Comparison of ENCODE assay signal across 19 mouse cellular contexts in genomic region chr14:55963263-55963662, GRCm38 (mm10). TPM values are rescaled to one million over a fixed set of nuclear protein-coding genes. Genes with fewer than 3 reads are reported as not detected.
DNase-seq lines count a peak whose midpoint lies in the region; ATAC-seq and TF ChIP-seq lines count a peak whose summit lies in the region.
"Had no signal": no experiment of that assay in that cellular context is flagged by ENCODE, and none has a peak within 500 bp of the region (broad histone marks: within the 10 kb centered on the region; RNA-seq: fewer than 3 reads in every experiment).

No protein-coding gene starts in this region.

- DNase-seq in midbrain, postnatal 0 days (ENCODE audit: low spot score) = peak; percentile 4
- peak; percentile 22 for DNase-seq in embryonic facial prominence, embryonic 11.5 days (ENCODE audit: low spot score)
- peak; percentile 18 for DNase-seq in hindbrain, postnatal 0 days (ENCODE audit: low spot score)
- DNase-seq in frontal cortex, postnatal 10 days (ENCODE audit: low spot score in 2 of 2) = no peak
- DNase-seq in lung, postnatal 4 days = no peak
- DNase-seq in gastrocnemius, postnatal 4 days (ENCODE audit: low spot score in 2 of 2) = no peak
- DNase-seq: gastrocnemius, postnatal 36 days; layer of hippocampus, postnatal 36 days; right cerebral cortex, postnatal 25 days had no signal

- H3K4me1 ChIP-seq in midbrain, postnatal 0 days (ENCODE audit: insufficient read depth, low read length) = no peaks in the 10 kb centered on the region
- no peaks in the 10 kb centered on the region for H3K4me1 ChIP-seq in midbrain, embryonic 15.5 days
- no peaks in the 10 kb centered on the region for H3K4me1 ChIP-seq in embryonic facial prominence, embryonic 11.5 days (ENCODE audit: control insufficient read depth, insufficient read depth, low read length)
- H3K4me1 ChIP-seq in hindbrain, postnatal 0 days (ENCODE audit: insufficient read depth, low read length) = no peaks in the 10 kb centered on the region
- H3K4me1 ChIP-seq: intestine, embryonic 15.5 days had no signal

- no peak for ATAC-seq in midbrain, postnatal 0 days (ENCODE audit: low FRiP score)
- no peak for ATAC-seq in midbrain, embryonic 15.5 days (replicated peaks)
- no peak for ATAC-seq in embryonic facial prominence, embryonic 11.5 days (replicated peaks; ENCODE audit: insufficient number of reproducible peaks, low FRiP score, low TSS enrichment, low read depth)
- no peak for ATAC-seq in hindbrain, postnatal 0 days
- ATAC-seq: intestine, embryonic 15.5 days had no signal

- H3K9ac ChIP-seq in midbrain, postnatal 0 days (replicated peaks; ENCODE audit: low read length, poor library complexity, severe bottlenecking) = no peak overlapping the region
- no peak overlapping the region for H3K9ac ChIP-seq in midbrain, embryonic 15.5 days
- H3K9ac ChIP-seq in embryonic facial prominence, embryonic 11.5 days (replicated peaks; ENCODE audit: low read length) = no peak overlapping the region
- no peak overlapping the region for H3K9ac ChIP-seq in hindbrain, postnatal 0 days (replicated peaks; ENCODE audit: low read length)
- H3K9ac ChIP-seq: intestine, embryonic 15.5 days had no signal

- H3K9me3 ChIP-seq in midbrain, postnatal 0 days (ENCODE audit: low read length) = no peaks in the 10 kb centered on the region
- H3K9me3 ChIP-seq in midbrain, embryonic 15.5 days = no peaks in the 10 kb centered on the region
- no peaks in the 10 kb centered on the region for H3K9me3 ChIP-seq in embryonic facial prominence, embryonic 11.5 days (replicated peaks; ENCODE audit: control insufficient read depth, low read length)
- no peaks in the 10 kb centered on the region for H3K9me3 ChIP-seq in hindbrain, postnatal 0 days (ENCODE audit: low read length)
- H3K9me3 ChIP-seq: intestine, embryonic 15.5 days; midbrain, embryonic 10.5 days had no signal

- H3K36me3 ChIP-seq in midbrain, postnatal 0 days (ENCODE audit: insufficient read depth, low read length) = no peaks in the 10 kb centered on the region
- H3K36me3 ChIP-seq in midbrain, embryonic 15.5 days (replicated peaks) = no peaks in the 10 kb centered on the region
- H3K36me3 ChIP-seq in embryonic facial prominence, embryonic 11.5 days (replicated peaks; ENCODE audit: control insufficient read depth, insufficient read depth, low read depth, low read length) = no peaks in the 10 kb centered on the region
- H3K36me3 ChIP-seq in hindbrain, postnatal 0 days (ENCODE audit: insufficient read depth, low read length) = no peaks in the 10 kb centered on the region
- H3K36me3 ChIP-seq: intestine, embryonic 15.5 days; midbrain, embryonic 10.5 days had no signal

- H3K27ac ChIP-seq in midbrain, postnatal 0 days (ENCODE audit: low read depth, low read length) = no peak overlapping the region
- no peak overlapping the region for H3K27ac ChIP-seq in midbrain, embryonic 15.5 days
- no peak overlapping the region for H3K27ac ChIP-seq in embryonic facial prominence, embryonic 11.5 days (replicated peaks; ENCODE audit: low read depth, low read length)
- H3K27ac ChIP-seq in hindbrain, postnatal 0 days = no peak overlapping the region
- H3K27ac ChIP-seq: intestine, embryonic 15.5 days; kidney, postnatal 0 days; midbrain, embryonic 10.5 days had no signal

- H3K27me3 ChIP-seq in midbrain, postnatal 0 days (ENCODE audit: insufficient read depth, low read length) = no peaks in the 10 kb centered on the region
- no peaks in the 10 kb centered on the region for H3K27me3 ChIP-seq in midbrain, embryonic 15.5 days (replicated peaks)
- no peaks in the 10 kb centered on the region for H3K27me3 ChIP-seq in embryonic facial prominence, embryonic 11.5 days (ENCODE audit: control insufficient read depth, insufficient read depth, low read length)
- no peaks in the 10 kb centered on the region for H3K27me3 ChIP-seq in hindbrain, postnatal 0 days (ENCODE audit: insufficient read depth, low read length)
- H3K27me3 ChIP-seq: intestine, embryonic 15.5 days had no signal

- no peak overlapping the region for H3K4me3 ChIP-seq in midbrain, postnatal 0 days (ENCODE audit: low read depth, low read length)
- no peak overlapping the region for H3K4me3 ChIP-seq in midbrain, embryonic 15.5 days
- H3K4me3 ChIP-seq in embryonic facial prominence, embryonic 11.5 days (ENCODE audit: low read depth, low read length) = no peak overlapping the region
- H3K4me3 ChIP-seq in hindbrain, postnatal 0 days (ENCODE audit: low read length) = no peak overlapping the region
- H3K4me3 ChIP-seq: intestine, embryonic 15.5 days; midbrain, embryonic 10.5 days had no signal

- H3K4me2 ChIP-seq in midbrain, postnatal 0 days (ENCODE audit: low read depth, low read length, poor library complexity, severe bottlenecking) = no peak overlapping the region
- H3K4me2 ChIP-seq in midbrain, embryonic 15.5 days = no peak overlapping the region
- H3K4me2 ChIP-seq in embryonic facial prominence, embryonic 11.5 days (ENCODE audit: low read depth, low read length) = no peak overlapping the region
- H3K4me2 ChIP-seq in hindbrain, postnatal 0 days (ENCODE audit: low read depth, low read length) = no peak overlapping the region
- H3K4me2 ChIP-seq: intestine, embryonic 15.5 days had no signal

- 7% methylated on average over 1 of the region's 1 CpGs for WGBS in midbrain, postnatal 0 days
- WGBS in midbrain, embryonic 15.5 days = 9% methylated on average over 1 of the region's 1 CpGs
- WGBS in embryonic facial prominence, embryonic 11.5 days = 5% methylated on average over 1 of the region's 1 CpGs
- 11% methylated on average over 1 of the region's 1 CpGs for WGBS in hindbrain, postnatal 0 days

- no peak for TF ChIP-seq CTCF in midbrain, postnatal 0 days (IDR thresholded peaks at IDR 0.05)
- TF ChIP-seq CTCF in hindbrain, postnatal 0 days (IDR thresholded peaks at IDR 0.05; ENCODE audit: low read depth) = no peak

RNA-seq across cellular contexts. Expression of gene Cma2, which starts 12.5 kb away (rescaled TPM):
- not detected in 2 replicates for total RNA-seq in midbrain, postnatal 0 days (2014; rRNA removed)
- polyA plus RNA-seq in midbrain, postnatal 0 days (2015; fragmentation: Nextera tagmentation; extraction: Ambion mirVana) = not detected in 2 replicates
- polyA plus RNA-seq in midbrain, embryonic 15.5 days (2015; fragmentation: Nextera tagmentation; extraction: Ambion mirVana) = not detected in 2 replicates
- polyA plus RNA-seq in embryonic facial prominence, embryonic 11.5 days (2014; fragmentation: Nextera tagmentation; extraction: Ambion mirVana) = not detected in 2 replicates
- not detected in 2 replicates for total RNA-seq in hindbrain, postnatal 0 days (2014; rRNA removed)
- not detected in 2 replicates for polyA plus RNA-seq in hindbrain, postnatal 0 days (2015; fragmentation: Nextera tagmentation; extraction: Ambion mirVana)
- 1 to 10 TPM; 3.7 to 4.2 TPM for total RNA-seq in gastrocnemius, postnatal 4 days (2021)
- total RNA-seq: adrenal gland, postnatal 36 days; gastrocnemius, postnatal 36 days; layer of hippocampus, postnatal 36 days had no signal
- polyA plus RNA-seq: cortical plate, adult 2 months; heart, embryonic 16.5 days; intestine, embryonic 15.5 days; kidney, postnatal 0 days; lung, embryonic 16.5 days; midbrain, embryonic 10.5 days; neural tube, embryonic 14.5 days; thymus, postnatal 0 days had no signal

RNA-seq across cellular contexts. Expression of gene Cma1, which starts 18.8 kb away (rescaled TPM):
- total RNA-seq in midbrain, postnatal 0 days (2014; rRNA removed) = 2.7 TPM in 1 of 2 replicates, not detected in the other
- 0.42 and 1.7 TPM in 2 replicates for polyA plus RNA-seq in midbrain, postnatal 0 days (2015; fragmentation: Nextera tagmentation; extraction: Ambion mirVana)
- 0.37 and 1.6 TPM in 2 replicates for polyA plus RNA-seq in midbrain, embryonic 15.5 days (2015; fragmentation: Nextera tagmentation; extraction: Ambion mirVana)
- not detected in 2 replicates for polyA plus RNA-seq in embryonic facial prominence, embryonic 11.5 days (2014; fragmentation: Nextera tagmentation; extraction: Ambion mirVana)
- total RNA-seq in hindbrain, postnatal 0 days (2014; rRNA removed) = 0.21 and 1.6 TPM in 2 replicates
- polyA plus RNA-seq in hindbrain, postnatal 0 days (2015; fragmentation: Nextera tagmentation; extraction: Ambion mirVana) = 0.88 and 1.3 TPM in 2 replicates
- 10 to 100 TPM; 70.9 to 91.6 TPM for total RNA-seq in gastrocnemius, postnatal 4 days (2021)
- polyA plus RNA-seq: midbrain, embryonic 10.5 days; neural tube, embryonic 14.5 days had no signal

RNA-seq across cellular contexts. Expression of gene Mcpt1, which starts 54.5 kb away (rescaled TPM):
- total RNA-seq in midbrain, postnatal 0 days (2014; rRNA removed) = not detected in 2 replicates
- polyA plus RNA-seq in midbrain, postnatal 0 days (2015; fragmentation: Nextera tagmentation; extraction: Ambion mirVana) = not detected in 2 replicates
- not detected in 2 replicates for polyA plus RNA-seq in midbrain, embryonic 15.5 days (2015; fragmentation: Nextera tagmentation; extraction: Ambion mirVana)
- not detected in 2 replicates for polyA plus RNA-seq in embryonic facial prominence, embryonic 11.5 days (2014; fragmentation: Nextera tagmentation; extraction: Ambion mirVana)
- not detected in 2 replicates for total RNA-seq in hindbrain, postnatal 0 days (2014; rRNA removed)
- polyA plus RNA-seq in hindbrain, postnatal 0 days (2015; fragmentation: Nextera tagmentation; extraction: Ambion mirVana) = not detected in 2 replicates
- not detected for total RNA-seq in gastrocnemius, postnatal 4 days (2021)
- total RNA-seq: adrenal gland, postnatal 36 days; gastrocnemius, postnatal 36 days; layer of hippocampus, postnatal 36 days had no signal
- polyA plus RNA-seq: cortical plate, adult 2 months; heart, embryonic 16.5 days; kidney, postnatal 0 days; lung, embryonic 16.5 days; midbrain, embryonic 10.5 days; neural tube, embryonic 14.5 days had no signal

Comparison
In these comparisons a context has a peak if more than half of its experiments do, and no peak if none do; other contexts are left out.
1. DNase-seq: peak in midbrain, postnatal 0 days (single experiment), embryonic facial prominence, embryonic 11.5 days (single experiment) and hindbrain, postnatal 0 days (single experiment); none in frontal cortex, postnatal 10 days (0 of 2), lung, postnatal 4 days (0 of 2) and gastrocnemius, postnatal 4 days (0 of 2).